30 mouse cellular contexts compared by ENCODE assay signal in the genomic region with DNA sequence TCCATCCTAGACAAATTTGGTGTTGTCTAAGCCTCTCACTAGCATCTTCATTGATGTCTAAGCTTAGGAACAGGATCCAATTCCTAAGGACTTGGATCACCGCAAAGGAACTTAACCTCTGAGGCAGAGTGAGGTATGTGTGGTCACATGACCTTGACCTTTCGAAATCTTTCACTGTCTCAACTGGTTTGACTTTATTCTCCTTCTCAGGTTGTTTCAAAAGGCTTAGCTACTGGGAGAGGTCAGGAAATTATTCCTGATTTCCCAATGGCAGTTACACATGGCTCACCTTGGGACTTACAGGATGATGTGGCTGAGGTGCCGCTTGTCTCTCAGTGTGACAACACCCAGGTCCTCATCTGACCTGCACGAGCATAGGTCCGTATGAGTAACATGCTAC. TPM values are rescaled to one million over a fixed set of nuclear protein-coding genes. Genes with fewer than 3 reads are reported as not detected.
DNase-seq lines count a peak whose midpoint lies in the region; TF ChIP-seq lines count a peak whose summit lies in the region.
"Had no signal": no experiment of that assay in that cellular context is flagged by ENCODE, and none has a peak within 500 bp of the region (broad histone marks: within the 10 kb centered on the region; RNA-seq: fewer than 3 reads in every experiment).

No protein-coding gene starts in this region.

- TF ChIP-seq CTCF in C2C12 (IDR thresholded peaks at IDR 0.05; ENCODE audit: control insufficient read depth, insufficient read depth, insufficient read length), result no peak

- H3K79me3 ChIP-seq in C2C12 (ENCODE audit: low read depth), result no peaks in the 10 kb centered on the region

- no peaks in the 10 kb centered on the region for H3K79me2 ChIP-seq in C2C12 (ENCODE audit: control insufficient read depth, insufficient read depth)

- no peak overlapping the region for H3K4me3 ChIP-seq in C2C12 (ENCODE audit: insufficient read depth, poor library complexity, severe bottlenecking)
- H3K4me3 ChIP-seq: embryonic facial prominence, embryonic 12.5 days; embryonic facial prominence, embryonic 15.5 days; forebrain, embryonic 12.5 days; forebrain, embryonic 15.5 days; heart, adult 2 months; heart, embryonic 10.5 days; hindbrain, embryonic 12.5 days; hindbrain, embryonic 15.5 days had no signal

- H3K27me3 ChIP-seq in C2C12 (ENCODE audit: control insufficient read depth, insufficient read depth, insufficient read length), result no peaks in the 10 kb centered on the region
- H3K27me3 ChIP-seq: CH12.LX; embryonic facial prominence, embryonic 12.5 days; embryonic facial prominence, embryonic 15.5 days; forebrain, embryonic 12.5 days; forebrain, embryonic 15.5 days; hindbrain, embryonic 12.5 days; hindbrain, embryonic 15.5 days had no signal

- DNase-seq in 3134 (ENCODE audit: extremely low read depth, insufficient read length, low spot score) (peak; percentile 57), R1 (ENCODE audit: low read depth, low spot score) (peak; percentile 43)
- peak; percentile 55 for DNase-seq in gonadal fat pad, adult 2 months (ENCODE audit: low read depth)
- no peak for DNase-seq in thymus, postnatal 36 days
- no peak for DNase-seq in T-cell, adult 2 months (ENCODE audit: low spot score)
- DNase-seq in spleen, postnatal 36 days (ENCODE audit: low spot score in 2 of 2), result no peak
- DNase-seq: adrenal gland, adult 8-10 months; adrenal gland, postnatal 25 days; cerebellum, adult 11-12 months; cerebellum, adult 8-10 months; cerebellum, postnatal 10 days; cerebellum, postnatal 36 days; gastrocnemius, postnatal 25 days; heart, adult 2 months had no signal

- no peak overlapping the region for H3ac ChIP-seq in C2C12 (ENCODE audit: control insufficient read depth, insufficient read length, low read depth)

- no peaks in the 10 kb centered on the region for H3K36me3 ChIP-seq in C2C12 (ENCODE audit: control insufficient read depth, insufficient read depth)
- H3K36me3 ChIP-seq: embryonic facial prominence, embryonic 12.5 days; embryonic facial prominence, embryonic 15.5 days; forebrain, embryonic 12.5 days; forebrain, embryonic 15.5 days; heart, embryonic 10.5 days; hindbrain, embryonic 12.5 days; hindbrain, embryonic 15.5 days had no signal

TF ChIP-seq in C2C12, 6 proteins besides CTCF, POLR2A, EP300 and RAD21:
- no peak for TF ChIP-seq MAX (IDR thresholded peaks at IDR 0.05)
- peak; percentile 26 for TF ChIP-seq USF1 (IDR thresholded peaks at IDR 0.05; ENCODE audit: low read depth)

RNA-seq across cellular contexts. Expression of gene Lce1f, which starts 2.5 kb away (rescaled TPM):
- polyA plus RNA-seq in C2C12 (2012; fragmentation: generic; extraction: Trizol), result 0.83 TPM
- not detected in 2 replicates for polyA plus RNA-seq in gonadal fat pad, adult 2 months (2012; rRNA removed)
- polyA plus RNA-seq: activated CD4-positive, CD25-positive, alpha-beta regulatory T cell, adult 4 months; brain, embryonic 14.5 days; cortical plate, adult 2 months; embryonic facial prominence, embryonic 12.5 days; forebrain, embryonic 12.5 days; forebrain, embryonic 15.5 days; heart, adult 2 months; heart, embryonic 10.5 days; heart, embryonic 14.5 days; heart, postnatal 0 days; hindbrain, embryonic 12.5 days; hindbrain, embryonic 15.5 days; intestine, embryonic 14.5 days; intestine, postnatal 0 days had no signal

RNA-seq across cellular contexts. Expression of gene Lce1e, which starts 13.8 kb away (rescaled TPM):
- polyA plus RNA-seq in C2C12 (2012; fragmentation: generic; extraction: Trizol), result not detected
- polyA plus RNA-seq in gonadal fat pad, adult 2 months (2012; rRNA removed), result not detected in 2 replicates
- polyA plus RNA-seq: activated CD4-positive, CD25-positive, alpha-beta regulatory T cell, adult 4 months; brain, embryonic 14.5 days; cortical plate, adult 2 months; embryonic facial prominence, embryonic 12.5 days; forebrain, embryonic 12.5 days; forebrain, embryonic 15.5 days; heart, adult 2 months; heart, embryonic 10.5 days; heart, embryonic 14.5 days; heart, postnatal 0 days; hindbrain, embryonic 12.5 days; hindbrain, embryonic 15.5 days; intestine, embryonic 14.5 days; intestine, postnatal 0 days had no signal

RNA-seq across cellular contexts. Expression of gene Gm38119, which starts 16.3 kb away (rescaled TPM):
- polyA plus RNA-seq in C2C12 (2012; fragmentation: generic; extraction: Trizol), result not detected
- polyA plus RNA-seq in gonadal fat pad, adult 2 months (2012; rRNA removed), result not detected in 2 replicates
- polyA plus RNA-seq: activated CD4-positive, CD25-positive, alpha-beta regulatory T cell, adult 4 months; brain, embryonic 14.5 days; cortical plate, adult 2 months; embryonic facial prominence, embryonic 12.5 days; embryonic facial prominence, embryonic 15.5 days; forebrain, embryonic 12.5 days; forebrain, embryonic 15.5 days; heart, adult 2 months; heart, embryonic 10.5 days; heart, embryonic 14.5 days; heart, postnatal 0 days; hindbrain, embryonic 12.5 days; hindbrain, embryonic 15.5 days; intestine, embryonic 14.5 days; intestine, postnatal 0 days had no signal

RNA-seq across cellular contexts. Expression of gene Lce1g, which starts 29.5 kb away (rescaled TPM):
- polyA plus RNA-seq in C2C12 (2012; fragmentation: generic; extraction: Trizol), result 14.2 TPM
- not detected in 2 replicates for polyA plus RNA-seq in gonadal fat pad, adult 2 months (2012; rRNA removed)
- polyA plus RNA-seq: activated CD4-positive, CD25-positive, alpha-beta regulatory T cell, adult 4 months; brain, embryonic 14.5 days; cortical plate, adult 2 months; embryonic facial prominence, embryonic 12.5 days; forebrain, embryonic 12.5 days; forebrain, embryonic 15.5 days; heart, adult 2 months; heart, embryonic 10.5 days; heart, embryonic 14.5 days; heart, postnatal 0 days; hindbrain, embryonic 12.5 days; hindbrain, embryonic 15.5 days; intestine, embryonic 14.5 days; intestine, postnatal 0 days had no signal

RNA-seq across cellular contexts. Expression of gene Lce1d, which starts 35.6 kb away (rescaled TPM):
- not detected for polyA plus RNA-seq in C2C12 (2012; fragmentation: generic; extraction: Trizol)
- polyA plus RNA-seq in gonadal fat pad, adult 2 months (2012; rRNA removed), result not detected in 2 replicates
- polyA plus RNA-seq: activated CD4-positive, CD25-positive, alpha-beta regulatory T cell, adult 4 months; brain, embryonic 14.5 days; cortical plate, adult 2 months; embryonic facial prominence, embryonic 12.5 days; forebrain, embryonic 12.5 days; forebrain, embryonic 15.5 days; heart, adult 2 months; heart, embryonic 10.5 days; heart, embryonic 14.5 days; heart, postnatal 0 days; hindbrain, embryonic 12.5 days; hindbrain, embryonic 15.5 days; intestine, embryonic 14.5 days; intestine, postnatal 0 days had no signal

Comparison
In these comparisons a context has a peak if more than half of its experiments do, and no peak if none do; other contexts are left out.
1. DNase-seq: peak in 3134 (single experiment), R1 (single experiment) and gonadal fat pad, adult 2 months (single experiment); none in thymus, postnatal 36 days (0 of 2), T-cell, adult 2 months (single experiment) and spleen, postnatal 36 days (0 of 2).